Mouse (Mus musculus) kidney, embryonic 14.5 days (tissue): Measurements from ENCODE around the gene Lpin3. TPM values are rescaled to one million over a fixed set of nuclear protein-coding genes. Genes with fewer than 3 reads are reported as not detected.

Experiments used
- ATAC-seq: fragments of 200-750 bp; cut with Nextera tagmentation; 2 replicates; pipeline ENCODE4 v1.8.0; 2017; ENCODE audit warnings: moderate number of reproducible peaks, mild to moderate bottlenecking, moderate TSS enrichment, moderate library complexity; ENCODE audit not compliant: low FRiP score, low TSS enrichment
- H3K27ac ChIP-seq: fragments of 300-500 bp; sonication (generic); 2 replicates; pipeline ENCODE4 v1.5.1; 2014; ENCODE audit warnings: low read depth, mild to moderate bottlenecking, low read length, moderate library complexity, mixed read lengths
- H3K27me3 ChIP-seq: fragments of 300-500 bp; sonication (generic); 2 replicates; pipeline ENCODE4 v1.6.1; 2014; ENCODE audit warnings: mild to moderate bottlenecking, low read length; ENCODE audit not compliant: control insufficient read depth, insufficient read depth
- H3K36me3 ChIP-seq: fragments of 300-500 bp; sonication (generic); 2 replicates; pipeline ENCODE4 v1.6.1; 2014; ENCODE audit warnings: low read length, mixed read lengths; ENCODE audit not compliant: control insufficient read depth, insufficient read depth
- H3K4me1 ChIP-seq: fragments of 300-500 bp; sonication (generic); 2 replicates; pipeline ENCODE4 v1.6.1; 2014; ENCODE audit warnings: low read length, mixed read lengths; ENCODE audit not compliant: control insufficient read depth, insufficient read depth
- H3K4me2 ChIP-seq: fragments of 300-500 bp; sonication (generic); replicated peaks from 2 replicates; pipeline ENCODE4 v1.6.1; 2014; ENCODE audit warnings: low read depth, mild to moderate bottlenecking, low read length
- H3K4me3 ChIP-seq: fragments of 300-500 bp; sonication (generic); 2 replicates; pipeline ENCODE4 v1.5.1; 2014; ENCODE audit warnings: mild to moderate bottlenecking, low read length
- H3K9ac ChIP-seq: fragments of 300-500 bp; sonication (generic); 2 replicates; pipeline ENCODE4 v1.6.1; 2014; ENCODE audit warnings: low read depth, mild to moderate bottlenecking, low read length, moderate library complexity
- H3K9me3 ChIP-seq: fragments of 300-500 bp; sonication (generic); 2 replicates; pipeline ENCODE4 v1.6.1; 2016; ENCODE audit warnings: low read length; ENCODE audit not compliant: control insufficient read depth
- WGBS: fragments of 180-500 bp; shearing (Covaris S2); extraction: QIAGEN DNeasy Blood & Tissue Kit; methylation state at CpG from one replicate; pipeline ENCODE4 v1.1.7; 2014; 5-methylcytosine and 5-hydroxymethylcytosine counted together
- polyA plus RNA-seq: library from polyadenylated mRNA; unstranded; fragments of >200 nt; fragmentation: Nextera tagmentation; extraction: Ambion mirVana; gene quantifications from 2 replicates; pipeline ENCODE4 v1.2.1, GENCODE M21; 2014

Lpin3 gene
- polyA plus RNA-seq, 1 experiment from 2014 or later, result 1.9 TPM

DNA sequence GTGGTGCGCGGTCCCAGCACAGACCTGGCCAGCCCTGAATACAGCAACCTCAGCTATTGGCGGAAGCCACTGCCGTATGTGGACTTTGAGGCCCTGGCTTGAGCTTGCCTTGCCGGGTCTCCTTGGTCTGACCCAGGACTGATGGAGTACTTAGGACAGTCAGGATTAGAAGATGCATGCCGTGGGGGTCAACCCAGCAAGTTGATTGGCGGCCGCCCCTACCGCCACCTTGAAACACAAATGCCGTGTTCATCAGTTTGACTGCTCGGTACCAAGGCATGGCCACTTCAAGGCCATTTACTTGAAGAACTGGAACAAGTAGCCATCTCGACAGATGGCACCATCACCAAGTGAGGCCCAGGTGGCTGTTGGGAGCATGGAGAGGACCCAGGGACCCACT is 24.8 kb downstream of the Lpin3 start:
- Histone ChIP-seq H3K36me3 (0 out of 2 replicates have a peak, but pooled peaks cover 3% of the 10 kb centered on the region), H3K27ac (no peak overlapping the region), H3K4me3 (no peak overlapping the region), H3K9me3 (no peaks in the 10 kb centered on the region), H3K4me1 (no peaks in the 10 kb centered on the region), H3K4me2 (no peak overlapping the region), H3K27me3 (peaks cover 3% of the 10 kb centered on the region; the same call in 1 of the 2 replicates), H3K9ac (no peak overlapping the region)
- no peak for ATAC-seq
- WGBS, result 94% methylated on average over 12 of the region's 12 CpGs

DNA sequence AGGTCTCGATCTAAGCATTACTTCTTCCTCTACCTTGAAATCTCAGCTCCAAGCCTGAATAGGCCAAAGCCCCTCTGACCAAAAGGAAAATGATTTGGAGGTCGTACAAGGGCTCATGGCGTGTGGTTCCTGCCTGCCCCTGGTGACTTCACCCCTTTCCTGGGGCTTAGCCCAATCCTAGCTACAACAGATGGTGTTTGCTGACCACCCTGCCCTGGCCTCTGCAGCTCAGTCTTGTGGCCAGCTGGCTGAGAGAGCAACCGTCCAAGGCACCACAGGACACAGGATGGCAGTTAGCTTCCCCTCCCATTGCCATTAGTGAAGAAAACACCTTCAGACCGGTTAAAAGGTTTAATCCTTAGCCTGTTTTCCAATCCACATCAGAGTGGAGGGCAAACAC is 25.6 kb downstream of the Lpin3 start:
- H3K4me2 ChIP-seq, result no peak overlapping the region
- H3K27me3 ChIP-seq, result peaks cover 9% of the 10 kb centered on the region; the same call in 1 of the 2 replicates
- H3K4me1 ChIP-seq, result no peaks in the 10 kb centered on the region
- WGBS, result 73% methylated on average over 5 of the region's 5 CpGs
- ATAC-seq, result no peak
- H3K4me3 ChIP-seq, result no peak overlapping the region
- no peaks in the 10 kb centered on the region for H3K9me3 ChIP-seq
- no peak overlapping the region for H3K27ac ChIP-seq
- H3K9ac ChIP-seq, result no peak overlapping the region
- H3K36me3 ChIP-seq, result 0 out of 2 replicates have a peak, but pooled peaks cover 3% of the 10 kb centered on the region

- Histone ChIP-seq H3K4me2 (no peak overlapping the region), H3K9me3 (no peaks in the 10 kb centered on the region), H3K9ac (no peak overlapping the region), H3K27ac (no peak overlapping the region), H3K4me3 (no peak overlapping the region), H3K36me3 (0 out of 2 replicates have a peak, but pooled peaks cover 3% of the 10 kb centered on the region), H3K4me1 (no peaks in the 10 kb centered on the region), H3K27me3 (peaks cover 30% of the 10 kb centered on the region)
- ATAC-seq, result no peak
- WGBS, result 59% methylated on average over 18 of the region's 18 CpGs
These were observed 28.1 kb downstream of the Lpin3 start for GRCm38 (mm10) chr2:160908607-160909006.

- Histone ChIP-seq H3K9ac (no peak overlapping the region), H3K4me2 (no peak overlapping the region), H3K9me3 (no peaks in the 10 kb centered on the region), H3K36me3 (0 out of 2 replicates have a peak, but pooled peaks cover 3% of the 10 kb centered on the region), H3K27me3 (peaks cover 30% of the 10 kb centered on the region), H3K27ac (no peak overlapping the region), H3K4me1 (no peaks in the 10 kb centered on the region; the same call in 1 of the 2 replicates), H3K4me3 (no peak overlapping the region)
- WGBS, result 88% methylated on average over 5 of the region's 5 CpGs
- ATAC-seq, result no peak
These were observed 30.2 kb downstream of the Lpin3 start for GRCm38 (mm10) chr2:160910633-160911032.

- Histone ChIP-seq H3K4me1 (no peaks in the 10 kb centered on the region; the same call in 1 of the 2 replicates), H3K27me3 (peaks cover 30% of the 10 kb centered on the region), H3K4me2 (peak overlapping the region; percentile 97), H3K36me3 (0 out of 2 replicates have a peak, but pooled peaks cover 3% of the 10 kb centered on the region), H3K9ac (peak overlapping the region; percentile 43), H3K9me3 (no peaks in the 10 kb centered on the region), H3K27ac (no peak overlapping the region), H3K4me3 (peak overlapping the region; percentile 45)
- under 1% methylated on average over 53 of the region's 64 CpGs for WGBS
- peak; percentile 54 for ATAC-seq
These were observed 31.2 kb downstream of the Lpin3 start for GRCm38 (mm10) chr2:160911558-160912201.

- 1% methylated on average over 44 of the region's 46 CpGs for WGBS
- Histone ChIP-seq H3K9ac (peak within 1 kb of the TSS; percentile 43), H3K36me3 (0 out of 2 replicates have a peak, but pooled peaks cover 3% of the 10 kb centered on the region), H3K4me3 (peak within 1 kb of the TSS; percentile 45), H3K9me3 (no peaks in the 10 kb centered on the region), H3K27me3 (peaks cover 30% of the 10 kb centered on the region), H3K4me1 (no peaks in the 10 kb centered on the region; the same call in 1 of the 2 replicates), H3K27ac (no peak within 1 kb of the TSS), H3K4me2 (peak within 1 kb of the TSS; percentile 97)
- ATAC-seq, result peak; percentile 56
These were observed 31.8 kb downstream of the Lpin3 start, which contains the start of gene Emilin3 for GRCm38 (mm10) chr2:160912231-160912671. Gene Emilin3 (minus strand): TSS chr2:160912328.

DNA sequence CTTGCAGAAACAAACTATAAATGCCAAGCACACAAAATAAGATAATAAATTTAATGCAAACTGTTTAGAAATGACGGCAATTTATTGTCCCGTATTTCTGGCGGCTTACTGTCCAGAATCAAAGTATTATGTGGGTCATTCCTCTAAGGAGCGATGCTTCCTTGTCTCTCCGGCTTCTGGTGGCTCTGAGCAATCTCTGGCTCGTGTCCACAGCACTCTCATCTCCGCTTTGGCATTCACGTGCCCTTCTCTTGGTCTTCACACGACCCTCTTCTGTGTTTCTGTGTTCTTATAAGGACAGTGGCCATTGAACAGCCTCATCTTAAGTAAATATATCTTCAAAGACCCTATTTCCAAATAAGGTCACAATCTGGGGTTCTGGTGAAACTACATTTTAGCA is 34.2 kb downstream of the Lpin3 start:
- no peaks in the 10 kb centered on the region; the same call in 1 of the 2 replicates for H3K4me1 ChIP-seq
- no peaks in the 10 kb centered on the region for H3K9me3 ChIP-seq
- H3K27me3 ChIP-seq, result peaks cover 30% of the 10 kb centered on the region
- no peak for ATAC-seq
- H3K9ac ChIP-seq, result no peak overlapping the region
- H3K27ac ChIP-seq, result no peak overlapping the region
- no peaks in the 10 kb centered on the region for H3K36me3 ChIP-seq
- no peak overlapping the region for H3K4me3 ChIP-seq
- H3K4me2 ChIP-seq, result no peak overlapping the region
- WGBS, result 85% methylated on average over 9 of the region's 9 CpGs

DNA sequence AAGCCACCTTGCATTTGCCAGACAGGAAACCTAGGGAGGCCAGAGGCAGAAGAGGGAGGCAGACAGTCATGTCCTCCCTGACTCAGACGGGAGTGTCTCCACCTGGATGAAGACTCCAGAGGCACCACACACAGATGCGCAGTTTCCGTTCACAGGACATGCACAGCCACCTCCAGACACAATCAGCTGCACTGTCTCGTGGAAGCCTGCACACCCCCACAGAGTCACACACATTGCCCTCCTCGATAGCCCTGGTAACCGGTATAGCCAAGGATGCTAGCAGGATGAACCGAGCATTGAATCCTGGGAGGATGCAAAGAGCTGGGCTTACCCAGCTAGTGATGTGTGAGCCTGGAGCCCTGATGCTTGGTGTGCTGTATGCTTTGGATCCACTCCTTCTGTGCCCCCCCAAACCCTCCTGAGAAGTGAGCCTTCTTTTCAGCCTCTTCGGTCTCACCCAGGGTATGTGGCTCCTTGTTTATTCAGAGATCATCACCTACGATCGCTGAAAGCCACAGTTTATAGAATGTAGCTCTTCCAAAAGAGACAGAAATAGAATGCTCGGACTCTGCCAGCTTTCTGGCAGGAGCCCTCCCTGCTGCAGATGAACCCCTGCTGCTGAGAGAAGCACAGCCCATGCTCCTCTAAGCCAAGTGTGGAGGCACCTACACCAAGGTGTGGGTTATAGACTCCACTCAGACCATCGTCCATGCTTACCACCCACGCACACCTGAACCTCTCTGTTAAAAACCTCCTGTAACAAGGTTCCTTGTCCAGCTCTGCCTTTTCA is 35.5 kb downstream of the Lpin3 start:
- no peak for ATAC-seq
- Histone ChIP-seq H3K4me3 (no peak overlapping the region), H3K4me1 (no peaks in the 10 kb centered on the region; the same call in 1 of the 2 replicates), H3K36me3 (no peaks in the 10 kb centered on the region), H3K27me3 (peaks cover 21% of the 10 kb centered on the region), H3K4me2 (no peak overlapping the region), H3K9me3 (no peaks in the 10 kb centered on the region), H3K9ac (no peak overlapping the region), H3K27ac (no peak overlapping the region)
- 71% methylated on average over 13 of the region's 13 CpGs for WGBS
